Mouse (Mus musculus) liver, embryonic 14.5 days (tissue): ENCODE results near the gene Vps50.

Experiments
- CTCF ChIP-seq: IDR thresholded peaks from 2 replicates; pipeline ENCODE4 v1.5.1; 2016; ENCODE audit warnings: antibody characterized with exemption, low read depth, control low read depth
- EP300 ChIP-seq: IDR thresholded peaks from 2 replicates; pipeline ENCODE4 v1.6.1; 2016; ENCODE audit warnings: antibody characterized with exemption, low read depth

- TF ChIP-seq EP300 (no peak), CTCF (no peak)
Observed at GRCm38 (mm10) chr6:3548959-3549358, 50.8 kb downstream of the Vps50 start.
